Mouse (Mus musculus): Measurements from ENCODE around the gene Nes.

DNA sequence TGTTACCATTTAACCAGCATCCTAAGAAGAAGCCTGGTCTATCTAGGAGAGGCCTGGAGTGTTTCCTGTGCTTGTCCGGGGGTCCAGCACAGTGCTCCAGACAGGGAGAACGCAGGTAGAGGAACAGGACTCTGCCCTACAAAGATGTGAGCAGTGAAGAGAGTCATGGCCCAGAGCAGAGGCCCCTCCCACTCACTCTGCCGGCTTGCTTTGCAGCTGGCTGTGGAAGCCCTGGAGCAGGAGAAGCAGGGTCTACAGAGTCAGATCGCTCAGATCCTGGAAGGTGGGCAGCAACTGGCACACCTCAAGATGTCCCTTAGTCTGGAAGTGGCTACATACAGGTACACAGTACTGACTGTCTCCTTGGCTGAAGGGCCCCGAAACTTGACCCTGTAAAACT is 1.9 kb downstream of the Nes start:
- TF ChIP-seq CTCF (IDR thresholded peaks at IDR 0.05; ENCODE audit: insufficient read depth, low read length) (no peak), POLR2A (IDR thresholded peaks at IDR 0.05; ENCODE audit: borderline replicate concordance, extremely low read depth, low read depth, low read length) (no peak)
